Mouse (Mus musculus): ENCODE results near the gene Wdr59.

The Wdr59 gene

GRCm38 (mm10) chr8:111521713-111522429 is at the start of gene Wdr59:
TSS of gene Wdr59 (minus strand) at chr8:111522092.
- peak; percentile 99 for DNase-seq (ENCODE audit: low read depth, low spot score)

- no peak for DNase-seq (ENCODE audit: low read depth, low spot score)
Measured at GRCm38 (mm10) chr8:111571661-111572060, 49.8 kb upstream of the Wdr59 start.

- no peak for DNase-seq (ENCODE audit: low read depth, low spot score)
Measured at GRCm38 (mm10) chr8:111570432-111570831, 48.5 kb upstream of the Wdr59 start.

- no peak for DNase-seq (ENCODE audit: low read depth, low spot score)
Measured at GRCm38 (mm10) chr8:111569926-111570325, 48.0 kb upstream of the Wdr59 start.

GRCm38 (mm10) chr8:111568029-111568428 is 46.1 kb upstream of the Wdr59 start:
- no peak for DNase-seq (ENCODE audit: low read depth, low spot score)

- no peak for DNase-seq (ENCODE audit: low read depth, low spot score)
Measured at GRCm38 (mm10) chr8:111567571-111567970, 45.7 kb upstream of the Wdr59 start.

GRCm38 (mm10) chr8:111566326-111566725 is 44.4 kb upstream of the Wdr59 start:
- no peak for DNase-seq (ENCODE audit: low read depth, low spot score)

GRCm38 (mm10) chr8:111565784-111566191 is 43.9 kb upstream of the Wdr59 start:
- DNase-seq (ENCODE audit: low read depth, low spot score) = no peak

- DNase-seq (ENCODE audit: low read depth, low spot score) = no peak
Measured at GRCm38 (mm10) chr8:111564093-111564492, 42.2 kb upstream of the Wdr59 start.

- DNase-seq (ENCODE audit: low read depth, low spot score) = no peak
Measured at GRCm38 (mm10) chr8:111563687-111564086, 41.8 kb upstream of the Wdr59 start.

- DNase-seq (ENCODE audit: low read depth, low spot score) = no peak
Measured at GRCm38 (mm10) chr8:111563075-111563474, 41.2 kb upstream of the Wdr59 start.

GRCm38 (mm10) chr8:111562274-111562803 is 40.4 kb upstream of the Wdr59 start:
- no peak for DNase-seq (ENCODE audit: low read depth, low spot score)

- no peak for DNase-seq (ENCODE audit: low read depth, low spot score)
Measured at GRCm38 (mm10) chr8:111561824-111562223, 39.9 kb upstream of the Wdr59 start.

- no peak for DNase-seq (ENCODE audit: low read depth, low spot score)
Measured at GRCm38 (mm10) chr8:111551511-111552130, 29.7 kb upstream of the Wdr59 start.

- no peak for DNase-seq (ENCODE audit: low read depth, low spot score)
Measured at GRCm38 (mm10) chr8:111550002-111550870, 28.3 kb upstream of the Wdr59 start.

- no peak for DNase-seq (ENCODE audit: low read depth, low spot score)
Measured at GRCm38 (mm10) chr8:111548201-111548600, 26.3 kb upstream of the Wdr59 start.

- DNase-seq (ENCODE audit: low read depth, low spot score) = no peak
Measured at GRCm38 (mm10) chr8:111547144-111547543, 25.3 kb upstream of the Wdr59 start.

GRCm38 (mm10) chr8:111545406-111546156 is 23.7 kb upstream of the Wdr59 start:
- DNase-seq (ENCODE audit: low read depth, low spot score) = no peak

- no peak for DNase-seq (ENCODE audit: low read depth, low spot score)
Measured at GRCm38 (mm10) chr8:111543712-111544380, 22.0 kb upstream of the Wdr59 start.

GRCm38 (mm10) chr8:111539422-111540076 is 17.7 kb upstream of the Wdr59 start:
- DNase-seq (ENCODE audit: low read depth, low spot score) = no peak

All from telencephalon, adult 2 months (tissue).